Mouse (Mus musculus): ENCODE results near the gene Gm28041. TPM values are rescaled to one million over a fixed set of nuclear protein-coding genes. Genes with fewer than 3 reads are reported as not detected.

The Gm28041 gene
- polyA plus RNA-seq, 1 experiment from 2014 or later = 0.44 TPM

Other genes with a start within 250 kb of the Gm28041 start
- gene Rsl1, start 202.6 kb downstream of the Gm28041 start, polyA plus RNA-seq (2015; fragmentation: Nextera tagmentation; extraction: Ambion mirVana) = 8.8 and 10.0 TPM in 2 replicates
- gene Zfp455, start 181.2 kb downstream of the Gm28041 start, polyA plus RNA-seq (2015; fragmentation: Nextera tagmentation; extraction: Ambion mirVana) = 1.5 and 1.8 TPM in 2 replicates
- gene Zfp458, start 97.3 kb downstream of the Gm28041 start, polyA plus RNA-seq (2015; fragmentation: Nextera tagmentation; extraction: Ambion mirVana) = 1.6 and 2.1 TPM in 2 replicates
- gene Zfp457, start 69.2 kb downstream of the Gm28041 start, polyA plus RNA-seq (2015; fragmentation: Nextera tagmentation; extraction: Ambion mirVana) = 0.76 and 0.86 TPM in 2 replicates
- 2.7 and 2.8 TPM in 2 replicates for gene Zfp595, start 43.2 kb downstream of the Gm28041 start, polyA plus RNA-seq (2015; fragmentation: Nextera tagmentation; extraction: Ambion mirVana)
- gene Gm28044, start 15.2 kb downstream of the Gm28041 start, polyA plus RNA-seq (2015; fragmentation: Nextera tagmentation; extraction: Ambion mirVana) = not detected in 2 replicates
- gene Zfp953, start 15.1 kb downstream of the Gm28041 start, polyA plus RNA-seq (2015; fragmentation: Nextera tagmentation; extraction: Ambion mirVana) = 1.3 TPM in 2 replicates
- gene Zfp456, start 77 bp upstream of the Gm28041 start, polyA plus RNA-seq (2015; fragmentation: Nextera tagmentation; extraction: Ambion mirVana) = 1.6 and 2.4 TPM in 2 replicates
- 8.5 and 10.1 TPM in 2 replicates for gene Zfp429, start 24.1 kb upstream of the Gm28041 start, polyA plus RNA-seq (2015; fragmentation: Nextera tagmentation; extraction: Ambion mirVana)
- 1.1 TPM in 2 replicates for gene Zfp459, start 45.7 kb upstream of the Gm28041 start, polyA plus RNA-seq (2015; fragmentation: Nextera tagmentation; extraction: Ambion mirVana)
- 10.7 and 12.0 TPM in 2 replicates for gene Zfp874a, start 75.9 kb upstream of the Gm28041 start, polyA plus RNA-seq (2015; fragmentation: Nextera tagmentation; extraction: Ambion mirVana)
- 2.6 and 3.4 TPM in 2 replicates for gene Zfp874b, start 108.5 kb upstream of the Gm28041 start, polyA plus RNA-seq (2015; fragmentation: Nextera tagmentation; extraction: Ambion mirVana)
- 14.4 and 15.2 TPM in 2 replicates for gene Zfp58, start 124.8 kb upstream of the Gm28041 start, polyA plus RNA-seq (2015; fragmentation: Nextera tagmentation; extraction: Ambion mirVana)
- not detected in 2 replicates for gene Gm26965, start 150.4 kb upstream of the Gm28041 start, polyA plus RNA-seq (2015; fragmentation: Nextera tagmentation; extraction: Ambion mirVana)
- 26.1 and 28.3 TPM in 2 replicates for gene Zfp87, start 150.4 kb upstream of the Gm28041 start, polyA plus RNA-seq (2015; fragmentation: Nextera tagmentation; extraction: Ambion mirVana)
- gene Zfp748, start 178.1 kb upstream of the Gm28041 start, polyA plus RNA-seq (2015; fragmentation: Nextera tagmentation; extraction: Ambion mirVana) = 13.5 and 16.0 TPM in 2 replicates
- gene Zfp729b, start 234.0 kb upstream of the Gm28041 start, polyA plus RNA-seq (2015; fragmentation: Nextera tagmentation; extraction: Ambion mirVana) = 4.3 and 4.7 TPM in 2 replicates